Mouse (Mus musculus) monocyte, adult 2 months (primary cell): ENCODE data around the gene Fbxw10.
A peak's percentile ranks its signal among the peaks of the same experiment; 100 is the strongest.

Source experiments
- DNase-seq, 2 experiments: peaks; one replicate each; pipeline ENCODE4 v3.0.0; 2022; ENCODE audit warnings: low spot score in 2 of 2, low read depth in 1 of 2

The Fbxw10 gene

DNA sequence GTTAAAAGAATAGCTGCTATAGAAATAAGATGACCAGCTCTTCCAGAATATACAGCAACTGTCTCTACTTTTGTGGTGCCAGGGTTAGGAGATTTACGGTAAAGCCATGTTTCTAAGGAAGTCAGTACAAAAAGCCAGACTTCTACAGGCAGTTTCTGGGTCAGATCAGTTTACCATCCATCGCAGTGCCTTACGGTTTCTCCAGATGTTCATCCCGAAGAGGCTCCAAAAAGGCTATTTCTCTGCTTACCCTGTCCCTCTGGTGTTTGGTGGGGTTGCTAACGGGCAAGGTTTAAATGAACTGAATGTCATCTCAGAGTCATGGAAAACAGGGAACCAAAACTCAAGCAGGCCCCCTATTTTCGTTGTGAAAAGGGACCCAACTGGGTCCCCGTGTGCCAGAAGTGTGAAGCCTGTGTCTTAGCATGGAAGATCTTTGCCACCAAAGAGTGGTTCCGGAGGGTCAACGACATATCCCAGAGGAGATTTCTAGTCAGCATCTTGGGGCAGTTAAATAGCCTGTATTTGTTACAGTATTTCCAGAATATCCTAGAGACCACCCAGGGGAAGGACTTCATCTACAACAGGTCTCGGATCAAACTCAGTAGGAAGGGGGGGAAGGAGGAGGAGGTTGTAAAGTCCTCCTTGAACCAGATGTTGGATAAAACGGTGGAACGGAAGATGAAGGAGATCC, at the start of gene Fbxw10:
Gene Fbxw10, plus strand, starts transcription at position 109 of the 694 bp plus-strand sequence.
- DNase-seq = peak in 1 of 2 experiments; percentile 13

DNA sequence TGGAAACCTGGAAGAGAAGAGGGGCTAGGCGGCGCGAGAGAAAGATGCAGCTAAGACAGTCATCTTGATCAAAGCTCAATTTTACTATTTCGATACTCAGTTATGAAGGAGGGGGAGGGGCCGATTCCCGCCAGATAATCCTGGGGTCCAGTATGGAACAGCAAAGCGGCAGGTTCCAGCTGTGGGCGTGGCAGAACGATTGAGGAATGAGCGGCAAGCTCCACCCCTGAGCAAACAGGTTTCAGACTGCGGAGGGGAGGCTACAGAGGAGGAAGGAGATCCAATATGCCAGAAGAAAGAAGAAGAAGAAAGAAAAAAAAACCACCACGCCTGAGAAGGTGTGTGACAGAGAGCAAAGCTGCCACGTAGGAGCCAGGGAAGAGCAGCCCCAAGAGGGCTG, 42.8 kb upstream of the Fbxw10 start:
- DNase-seq = no peak

DNA sequence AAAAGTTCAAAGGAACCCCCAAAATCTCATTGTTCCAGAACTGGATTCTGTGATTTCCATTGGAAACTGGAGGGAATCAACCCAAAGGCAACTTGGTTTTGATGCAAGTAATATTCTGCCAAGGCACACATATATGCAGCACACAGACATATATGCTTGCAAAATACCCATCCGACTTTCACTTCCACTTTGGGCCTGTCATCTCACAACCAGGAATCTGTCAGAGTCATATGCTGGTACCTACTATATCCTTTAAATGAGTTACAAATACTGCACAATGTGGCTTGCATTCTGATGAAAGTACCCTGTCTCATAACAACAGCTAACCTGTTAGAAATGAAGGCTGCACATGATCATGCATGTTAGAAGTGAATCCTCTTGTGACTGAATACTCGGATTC, 38.9 kb upstream of the Fbxw10 start:
- DNase-seq = peak in 1 of 2 experiments; percentile 33

DNA sequence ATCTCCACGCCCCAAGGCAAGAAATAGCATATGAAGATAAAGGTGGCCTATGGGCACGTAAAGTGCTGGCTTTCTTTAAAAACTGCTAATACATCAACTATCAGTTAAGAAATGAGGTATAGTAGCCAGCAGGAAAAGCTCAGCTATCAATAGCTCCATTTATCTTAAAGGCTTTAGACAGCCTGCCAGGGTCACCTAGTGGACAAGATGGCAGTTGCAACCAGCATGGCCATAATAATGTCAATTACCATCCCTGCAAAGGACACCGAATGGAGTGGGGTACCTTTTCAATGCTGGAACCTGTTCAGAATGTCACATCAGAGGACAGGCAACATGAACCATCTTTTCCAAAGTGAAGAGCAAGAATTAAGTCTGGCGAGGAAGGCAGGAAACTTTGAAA, 37.7 kb upstream of the Fbxw10 start:
- no peak for DNase-seq

DNA sequence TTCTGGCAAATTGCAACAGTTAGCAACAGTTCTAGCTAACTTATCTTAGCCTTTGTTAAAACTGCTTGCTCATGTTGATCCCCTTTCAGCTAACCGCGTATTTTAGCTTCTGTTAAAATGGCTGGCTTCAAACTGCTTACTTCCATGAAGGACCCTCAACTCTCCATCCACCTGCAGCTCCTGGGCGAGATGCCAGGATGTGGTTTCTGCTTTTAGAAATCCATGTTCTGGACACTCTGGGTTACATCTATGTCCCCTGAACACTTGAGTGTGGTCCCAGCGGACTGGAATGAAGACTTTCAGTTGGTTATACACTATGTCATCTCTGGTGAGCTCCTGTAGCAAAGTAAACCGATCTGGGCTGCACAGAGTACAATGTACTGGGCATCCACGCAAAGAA, 34.6 kb upstream of the Fbxw10 start:
- DNase-seq = no peak

DNA sequence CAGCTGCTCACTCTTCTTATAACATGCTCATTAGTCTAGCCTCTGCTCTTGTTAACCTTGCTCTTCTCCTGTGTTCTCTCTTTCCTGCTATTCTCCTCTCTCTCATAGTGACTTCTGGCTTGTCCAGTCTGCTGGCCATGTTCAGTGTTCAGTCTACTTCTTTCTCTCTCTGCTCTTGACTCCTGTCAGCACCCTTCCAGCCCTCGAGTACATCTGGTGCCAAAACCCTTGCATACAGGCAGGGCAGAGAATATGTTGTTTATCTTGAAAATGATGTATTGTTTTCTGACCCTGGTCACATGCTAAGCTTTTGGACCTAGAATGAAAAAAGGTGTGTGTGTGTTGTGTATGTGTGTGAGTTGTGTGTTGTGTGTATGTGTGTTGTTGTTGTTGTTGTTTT, 33.4 kb upstream of the Fbxw10 start:
- DNase-seq = no peak

DNA sequence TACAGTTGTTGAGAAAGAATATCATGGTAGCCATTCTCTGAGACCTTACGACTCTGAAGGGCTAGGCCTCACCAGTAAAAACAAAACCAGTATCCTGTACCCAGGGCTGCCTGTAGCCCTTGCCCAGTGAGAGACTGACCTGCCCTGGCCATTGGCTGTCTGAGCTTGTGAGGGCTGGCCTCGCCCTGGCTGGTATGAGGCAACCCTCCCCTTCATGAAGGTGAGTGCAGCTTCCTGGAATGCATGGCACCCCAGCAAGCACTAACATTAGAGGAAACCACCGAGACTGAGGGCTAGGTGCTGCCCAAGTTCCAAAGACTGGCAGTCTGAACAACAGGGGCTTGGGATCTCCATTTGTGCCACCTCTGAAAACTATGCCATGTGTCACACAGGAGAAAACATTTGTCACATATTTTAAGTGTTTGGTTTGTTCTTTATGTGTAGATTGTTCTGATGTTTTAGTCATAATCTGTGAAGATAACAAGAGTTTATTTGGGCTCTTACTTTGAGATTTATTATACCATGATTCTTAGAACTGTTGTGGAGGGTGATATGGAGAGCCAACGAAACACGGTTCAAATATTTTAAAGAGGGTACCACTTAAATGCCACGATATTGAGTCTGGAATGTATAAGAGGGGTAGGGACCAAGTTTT, 32.8 kb upstream of the Fbxw10 start:
- no peak for DNase-seq

DNA sequence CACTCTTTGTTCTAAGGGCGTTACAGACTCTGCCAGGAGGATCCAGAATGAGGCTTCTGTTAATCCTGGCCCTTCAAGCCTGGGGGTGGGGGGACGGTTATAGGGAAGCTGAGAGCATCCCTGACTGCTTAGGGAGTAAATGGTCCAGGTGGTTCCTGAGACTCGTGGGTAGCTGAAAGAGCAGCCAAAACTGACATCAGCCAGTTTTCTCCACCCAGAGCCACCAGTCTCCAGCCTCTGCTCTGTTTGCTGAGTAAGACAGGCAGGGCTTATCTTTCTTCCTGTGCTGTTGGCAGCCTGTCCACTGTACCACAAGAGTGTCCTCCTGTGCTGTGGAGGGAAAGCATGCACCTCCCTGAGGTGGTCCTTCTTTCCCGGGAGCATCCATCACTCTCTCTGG, 32.2 kb upstream of the Fbxw10 start:
- no peak for DNase-seq

DNA sequence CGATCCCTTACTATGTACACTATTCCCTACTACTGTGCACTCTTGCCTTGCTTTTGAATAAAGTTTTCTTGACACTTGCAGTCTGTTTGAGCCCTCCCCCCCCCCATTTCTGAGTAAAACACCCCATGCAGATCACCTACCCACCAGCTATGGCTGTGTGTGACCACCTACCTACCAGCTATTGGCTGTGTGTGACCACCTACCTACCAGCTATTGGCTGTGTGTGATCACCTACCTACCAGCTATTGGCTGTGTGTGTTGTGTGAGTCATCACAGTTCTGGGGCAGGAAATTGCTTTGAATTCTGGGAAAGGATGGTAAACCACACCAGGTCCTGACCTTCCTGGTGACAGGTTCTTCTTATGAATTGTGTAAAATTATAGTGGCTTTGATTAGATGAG, 31.4 kb upstream of the Fbxw10 start:
- DNase-seq = no peak

DNA sequence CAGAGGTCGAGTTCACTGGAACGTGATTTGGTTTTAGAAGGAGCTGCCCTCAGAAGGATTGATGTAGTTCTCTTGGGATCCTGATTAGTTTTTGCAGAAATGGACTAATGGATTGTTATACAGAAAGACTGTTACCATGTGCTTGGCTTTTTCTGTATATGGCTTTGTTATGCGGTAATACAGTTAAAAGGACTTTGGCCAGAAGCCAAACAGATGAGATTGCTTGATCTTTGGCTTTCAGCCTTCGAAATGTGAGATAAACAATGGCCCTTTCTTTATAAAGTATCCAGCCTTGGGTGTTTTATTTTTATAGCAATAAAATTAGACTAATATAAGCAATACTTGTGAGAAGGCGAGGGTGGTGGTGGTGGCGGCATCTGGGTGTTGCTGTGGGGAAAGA, 30.3 kb upstream of the Fbxw10 start:
- no peak for DNase-seq

DNA sequence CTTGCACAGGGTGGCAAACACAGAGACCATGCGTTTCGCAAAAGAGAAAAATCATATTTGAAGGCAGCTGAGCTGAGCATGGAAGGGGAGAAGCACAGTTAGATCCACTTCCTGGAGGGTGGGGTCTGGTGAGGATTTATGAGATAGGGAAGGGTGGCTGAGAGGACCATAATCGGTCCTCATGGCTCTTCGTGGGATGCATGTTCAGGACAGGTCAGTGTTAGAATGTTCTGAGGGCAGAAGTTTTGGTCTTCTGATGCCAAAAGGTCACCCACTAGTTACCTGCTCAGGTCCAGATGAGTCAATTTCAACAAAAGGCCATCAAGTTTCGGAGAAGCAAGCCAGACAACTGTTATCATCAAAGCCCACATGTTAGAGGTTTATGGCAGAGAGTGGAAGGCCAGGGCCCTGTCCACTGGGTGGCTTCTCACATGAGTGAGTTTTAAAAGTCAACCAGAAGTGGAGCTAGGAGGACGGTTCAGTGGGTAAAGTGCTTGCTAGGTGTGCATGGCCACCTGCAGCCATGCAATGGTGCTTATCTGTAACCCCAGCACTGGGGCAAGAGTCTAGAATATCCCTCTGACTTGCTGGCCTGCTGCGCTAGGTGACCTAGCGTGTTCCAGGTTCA, 27.7 kb upstream of the Fbxw10 start:
- no peak for DNase-seq

DNA sequence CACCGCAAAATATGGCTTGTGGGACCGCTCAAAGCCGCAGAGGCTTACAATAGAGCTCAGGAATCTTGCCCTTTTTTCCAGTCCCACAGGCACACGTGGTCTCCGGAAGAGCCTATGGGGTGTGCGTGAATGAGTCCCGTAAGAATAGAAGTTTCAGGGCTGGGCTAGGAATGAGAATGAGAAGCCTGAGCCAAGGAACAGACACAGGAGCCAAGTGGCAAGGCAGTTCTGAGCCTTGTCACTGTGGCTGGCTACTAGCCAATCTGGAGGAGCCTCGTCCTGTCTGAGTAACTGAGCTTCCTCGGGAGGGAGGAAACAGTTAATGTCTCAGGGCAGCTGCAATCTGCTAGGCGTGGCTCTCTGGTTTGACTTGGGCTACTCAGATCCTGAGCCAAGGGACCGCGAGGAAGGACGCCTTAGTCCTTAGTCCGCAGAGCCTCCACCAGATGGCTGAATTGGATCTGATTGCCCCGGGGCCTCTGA, 26.8 kb upstream of the Fbxw10 start, which contains the start of gene Trim16:
Gene Trim16, plus strand, starts transcription at position 173 of the 483 bp plus-strand sequence.
- peak; percentile 49 to 70 for DNase-seq

DNA sequence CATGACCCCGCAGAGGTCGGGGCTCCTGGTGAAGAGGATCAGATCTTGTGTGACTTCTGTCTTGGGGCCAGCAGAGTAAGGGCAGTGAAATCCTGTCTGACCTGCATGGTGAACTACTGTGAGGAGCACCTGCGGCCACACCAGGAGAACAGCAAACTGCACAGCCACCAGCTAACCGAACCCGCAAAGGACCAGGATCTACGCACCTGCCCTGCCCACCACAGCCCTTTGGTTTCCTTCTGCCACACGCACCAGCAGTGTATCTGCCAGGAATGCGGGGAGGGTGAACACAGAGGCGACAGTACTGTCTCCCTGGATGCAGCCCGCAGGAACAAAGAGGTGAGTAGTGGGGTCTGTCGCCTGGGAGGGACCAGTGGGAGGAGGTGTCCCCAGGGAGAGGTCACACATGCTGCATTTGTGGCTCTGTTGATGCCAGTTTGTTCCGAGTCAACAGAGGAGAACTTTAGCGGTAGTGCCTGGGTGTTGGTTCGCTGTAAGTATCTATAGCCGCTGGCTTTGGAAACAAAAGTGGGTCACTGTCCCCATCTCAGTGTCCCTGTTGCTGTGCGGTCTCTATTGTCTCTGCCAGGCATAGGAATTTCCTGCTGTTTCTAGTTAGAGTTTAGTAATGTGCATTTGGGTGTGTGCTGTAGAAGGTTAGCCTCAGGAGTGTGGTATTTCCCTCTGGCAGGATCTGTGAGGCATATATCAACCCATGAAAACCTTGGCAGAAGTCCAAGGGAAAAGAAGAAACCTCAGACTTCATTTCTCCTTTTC, 26.0 kb upstream of the Fbxw10 start:
- no peak for DNase-seq

DNA sequence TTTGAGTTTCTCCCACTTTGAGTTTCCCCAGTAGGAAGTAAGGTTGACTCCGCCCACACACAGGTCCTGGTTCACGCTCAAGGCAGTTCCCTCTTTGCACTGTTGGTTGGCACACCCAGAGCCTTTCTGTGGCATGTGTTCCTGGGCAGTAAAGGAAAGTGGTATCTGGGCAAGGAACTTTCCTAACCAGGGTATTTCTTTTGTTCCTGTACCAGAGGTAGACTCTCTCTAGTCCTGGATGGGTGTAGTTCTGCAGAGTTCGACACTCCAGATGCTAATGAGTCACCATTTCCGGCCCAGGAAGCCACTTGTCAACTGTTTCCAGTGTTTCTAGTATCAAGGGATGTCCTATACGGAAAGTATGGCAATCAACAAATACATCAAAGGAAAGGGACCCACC, 25.0 kb upstream of the Fbxw10 start:
- peak; percentile 17 to 37 for DNase-seq

DNA sequence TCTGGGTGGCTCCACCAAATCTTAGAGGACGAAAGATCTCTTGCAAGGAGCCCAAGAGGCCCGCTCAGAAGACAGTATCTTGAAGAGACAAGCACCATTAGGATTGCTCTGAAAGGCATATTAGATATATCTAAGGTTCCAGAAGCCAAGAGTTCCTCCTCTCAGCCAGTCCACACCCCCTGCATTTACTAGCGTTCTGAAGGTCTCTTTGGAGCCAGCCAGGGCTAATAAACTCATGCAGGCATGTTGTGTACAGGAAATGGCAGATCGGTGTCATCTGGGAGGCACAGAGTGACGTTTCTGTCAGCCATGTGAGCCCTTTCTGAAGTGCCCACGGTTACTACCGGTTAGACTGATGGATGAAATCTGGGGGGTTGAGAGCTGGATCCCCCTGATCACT, 22.7 kb upstream of the Fbxw10 start:
- no peak for DNase-seq

DNA sequence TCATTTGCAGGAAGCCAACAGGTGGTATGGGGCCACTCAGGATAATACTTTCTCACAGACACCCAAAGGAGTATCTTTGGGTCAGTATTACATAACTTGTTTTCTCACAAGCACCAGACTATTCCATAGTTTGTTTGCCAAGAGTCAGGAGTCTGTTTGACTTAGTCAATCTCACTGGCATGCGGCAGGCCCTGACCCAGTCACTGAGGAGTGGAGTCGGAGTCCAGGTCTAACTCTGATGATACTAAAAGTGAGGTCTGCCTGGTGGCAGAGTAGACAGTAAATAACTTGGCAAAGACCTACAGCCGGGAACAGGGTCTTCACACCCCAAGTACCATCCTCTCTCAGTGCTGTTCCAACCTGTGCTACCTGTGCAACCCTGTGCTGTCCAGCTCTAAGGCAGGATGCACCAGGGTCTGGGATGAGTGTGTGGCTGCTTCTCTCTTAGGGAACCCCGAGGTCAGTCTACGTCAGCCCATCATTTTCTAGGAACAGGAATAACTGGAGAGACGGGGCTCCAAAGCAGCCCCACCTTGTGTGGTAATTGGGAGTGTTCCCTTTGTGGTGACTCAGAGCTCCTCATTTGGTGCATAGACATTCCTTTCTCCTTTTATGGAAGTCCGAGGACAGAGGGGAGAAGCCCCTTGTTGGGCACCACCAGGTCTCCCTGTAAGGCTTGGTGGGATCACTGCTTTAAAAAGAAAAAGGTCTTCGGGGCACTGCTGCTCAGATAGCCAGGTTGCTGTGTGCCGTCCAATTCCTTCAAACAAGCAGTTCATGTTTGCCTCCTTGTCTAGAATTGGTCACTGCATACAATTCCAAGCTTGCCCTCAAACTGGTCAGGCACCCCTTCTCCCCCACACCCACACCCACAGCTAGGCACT, 21.4 kb upstream of the Fbxw10 start:
- no peak for DNase-seq

DNA sequence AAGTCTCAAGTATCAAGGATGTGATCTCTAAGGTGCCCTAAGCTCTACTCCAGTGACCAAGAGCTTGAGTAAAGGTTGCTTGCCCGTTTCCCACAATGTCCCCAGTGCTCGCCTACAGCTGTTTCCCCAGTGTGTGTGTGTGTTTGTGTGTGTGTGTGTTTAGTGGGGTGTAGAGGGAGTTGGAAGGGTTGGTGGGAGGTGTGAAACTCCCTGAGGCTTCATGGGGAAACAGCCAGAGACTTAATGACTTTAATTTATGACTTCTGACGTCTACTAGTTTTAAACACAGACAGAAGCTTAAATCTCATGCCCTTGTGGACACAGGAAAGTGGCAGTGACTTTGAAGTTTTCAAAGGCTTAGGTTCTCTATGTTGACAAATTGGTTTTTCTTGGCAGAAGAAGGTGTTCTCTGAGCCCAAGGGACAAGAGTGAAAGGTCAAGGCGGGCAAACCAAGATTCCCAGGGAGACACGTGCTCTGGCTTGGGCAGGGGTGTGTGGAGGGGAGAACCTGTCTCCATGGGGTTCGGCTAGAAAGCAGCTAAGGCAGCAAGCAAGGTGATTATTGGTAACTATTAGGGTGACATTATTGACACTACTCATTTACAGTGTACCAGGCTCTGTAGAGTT, 20.6 kb upstream of the Fbxw10 start:
- no peak for DNase-seq

DNA sequence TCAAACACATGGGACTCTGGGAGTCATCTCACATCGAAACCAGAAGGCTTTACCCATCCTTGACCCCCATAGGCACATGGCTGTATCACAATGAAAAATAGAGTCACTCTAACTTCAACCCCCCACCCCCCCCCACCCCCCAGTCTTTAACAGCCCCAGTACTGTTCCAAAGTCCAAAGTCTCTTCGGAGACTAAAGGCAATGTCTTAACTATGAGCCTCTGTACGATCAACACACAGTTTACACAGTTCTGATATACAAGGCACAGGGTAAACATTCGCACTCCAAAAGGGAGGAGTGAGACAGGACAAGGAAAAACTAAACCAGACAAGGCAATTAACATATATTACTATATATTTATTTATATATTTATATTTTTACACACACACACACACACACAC, 19.7 kb upstream of the Fbxw10 start:
- DNase-seq = no peak

DNA sequence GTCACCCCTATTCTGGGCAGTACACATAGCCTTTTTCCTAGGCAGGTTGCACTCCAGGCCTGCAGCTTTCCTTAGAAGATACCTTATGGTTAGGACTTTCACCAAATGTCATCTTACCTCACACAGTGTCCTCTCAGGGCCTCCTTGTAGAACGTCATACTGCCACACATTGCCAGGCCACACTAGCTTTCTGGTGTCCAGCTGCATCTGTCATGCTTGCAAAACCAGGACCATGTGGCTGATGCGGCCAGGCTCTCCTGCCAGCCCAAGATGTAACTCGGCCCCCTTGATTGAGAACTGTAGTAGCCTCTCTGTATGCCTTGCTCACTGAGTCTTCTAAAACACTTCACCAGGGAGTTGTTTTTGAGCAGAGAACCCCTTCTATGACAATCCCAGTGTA, 19.0 kb upstream of the Fbxw10 start:
- DNase-seq = no peak

DNA sequence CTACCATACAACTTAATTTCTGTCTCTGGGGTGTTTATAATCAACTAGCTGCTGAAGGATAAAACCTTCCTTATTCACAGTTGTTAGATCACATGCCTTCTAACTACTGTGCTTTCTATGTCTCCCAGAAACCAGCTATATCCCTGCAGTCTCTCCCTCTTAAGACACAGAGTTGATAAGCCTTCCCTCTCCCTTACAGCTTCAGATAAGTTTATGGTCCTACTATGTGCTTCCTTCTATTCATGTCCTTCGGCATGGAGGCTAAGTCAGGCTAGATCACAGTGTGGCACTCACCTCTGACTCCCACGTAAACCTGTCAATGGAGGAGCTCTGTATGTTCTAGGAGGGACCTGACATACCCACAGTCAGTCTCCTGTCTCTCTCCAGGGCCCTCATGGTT, 16.5 kb upstream of the Fbxw10 start:
- no peak for DNase-seq
